Mouse (Mus musculus): ENCODE data around the gene Rubcn. TPM values are rescaled to one million over a fixed set of nuclear protein-coding genes. Genes with fewer than 3 reads are reported as not detected.

Rubcn gene
- polyA plus RNA-seq, 1 experiment from 2014 or later: 30.4 TPM

GRCm38 (mm10) chr16:32805151-32805550 lies 72.4 kb downstream of the Rubcn start:
- WGBS: 73% methylated on average over 7 of the region's 7 CpGs
- no peak overlapping the region for H3K9ac ChIP-seq (ENCODE audit: low read length)
- H3K4me3 ChIP-seq (ENCODE audit: control insufficient read depth in 1 of 2, insufficient read depth in 1 of 2, low read depth in 1 of 2, low read length in 2 of 2): no peak overlapping the region
- H3K4me2 ChIP-seq (ENCODE audit: low read length): no peak overlapping the region
- no peaks in the 10 kb centered on the region for H3K36me3 ChIP-seq (ENCODE audit: control insufficient read depth, insufficient read depth, low read length)
- H3K27ac ChIP-seq (replicated peaks in 1 of 2; ENCODE audit: control insufficient read depth in 1 of 2, insufficient read depth in 1 of 2, low read depth in 2 of 2, low read length in 2 of 2): no peak overlapping the region
- peaks cover 18 to 28% of the 10 kb centered on the region in 2 experiments for H3K4me1 ChIP-seq (ENCODE audit: control insufficient read depth in 2 of 2, insufficient read depth in 2 of 2, low read length in 2 of 2)
- H3K9me3 ChIP-seq (ENCODE audit: control insufficient read depth, low read length): no peaks in the 10 kb centered on the region
- no peak for ATAC-seq (ENCODE audit: insufficient number of reproducible peaks, insufficient read depth, low FRiP score, low read depth)
- no peaks in the 10 kb centered on the region for H3K27me3 ChIP-seq (ENCODE audit: control insufficient read depth, insufficient read depth, low read length)

DNA sequence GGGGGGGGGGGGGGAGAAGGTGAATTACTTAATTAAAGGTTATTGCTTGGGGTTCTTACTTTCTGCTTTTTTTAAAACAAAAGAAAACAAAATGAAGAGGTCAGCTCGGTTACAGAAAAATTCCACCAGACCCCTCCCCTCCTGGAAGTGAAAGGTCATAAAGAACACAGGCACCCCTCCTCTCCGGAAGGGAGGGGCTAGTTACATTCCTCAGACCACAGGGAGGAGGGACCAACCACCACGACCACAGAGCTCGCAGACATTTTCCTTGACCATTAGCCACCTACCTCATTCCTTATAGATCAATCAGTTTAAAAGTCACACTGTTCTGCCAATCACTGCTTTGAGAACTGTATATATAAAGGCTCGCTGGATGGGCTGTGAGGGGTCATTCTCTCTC lies 73.7 kb downstream of the Rubcn start:
- H3K9me3 ChIP-seq (ENCODE audit: control insufficient read depth, low read length): no peaks in the 10 kb centered on the region
- 44% methylated on average over 5 of the region's 5 CpGs for WGBS
- no peak overlapping the region for H3K4me3 ChIP-seq (ENCODE audit: control insufficient read depth in 1 of 2, insufficient read depth in 1 of 2, low read depth in 1 of 2, low read length in 2 of 2)
- no peak overlapping the region for H3K4me2 ChIP-seq (ENCODE audit: low read length)
- peaks cover 18 to 28% of the 10 kb centered on the region in 2 experiments for H3K4me1 ChIP-seq (ENCODE audit: control insufficient read depth in 2 of 2, insufficient read depth in 2 of 2, low read length in 2 of 2)
- no peak overlapping the region for H3K9ac ChIP-seq (ENCODE audit: low read length)
- ATAC-seq (ENCODE audit: insufficient number of reproducible peaks, insufficient read depth, low FRiP score, low read depth): no peak
- H3K36me3 ChIP-seq (ENCODE audit: control insufficient read depth, insufficient read depth, low read length): no peaks in the 10 kb centered on the region
- no peak overlapping the region for H3K27ac ChIP-seq (replicated peaks in 1 of 2; ENCODE audit: control insufficient read depth in 1 of 2, insufficient read depth in 1 of 2, low read depth in 2 of 2, low read length in 2 of 2)
- H3K27me3 ChIP-seq (ENCODE audit: control insufficient read depth, insufficient read depth, low read length): no peaks in the 10 kb centered on the region

DNA sequence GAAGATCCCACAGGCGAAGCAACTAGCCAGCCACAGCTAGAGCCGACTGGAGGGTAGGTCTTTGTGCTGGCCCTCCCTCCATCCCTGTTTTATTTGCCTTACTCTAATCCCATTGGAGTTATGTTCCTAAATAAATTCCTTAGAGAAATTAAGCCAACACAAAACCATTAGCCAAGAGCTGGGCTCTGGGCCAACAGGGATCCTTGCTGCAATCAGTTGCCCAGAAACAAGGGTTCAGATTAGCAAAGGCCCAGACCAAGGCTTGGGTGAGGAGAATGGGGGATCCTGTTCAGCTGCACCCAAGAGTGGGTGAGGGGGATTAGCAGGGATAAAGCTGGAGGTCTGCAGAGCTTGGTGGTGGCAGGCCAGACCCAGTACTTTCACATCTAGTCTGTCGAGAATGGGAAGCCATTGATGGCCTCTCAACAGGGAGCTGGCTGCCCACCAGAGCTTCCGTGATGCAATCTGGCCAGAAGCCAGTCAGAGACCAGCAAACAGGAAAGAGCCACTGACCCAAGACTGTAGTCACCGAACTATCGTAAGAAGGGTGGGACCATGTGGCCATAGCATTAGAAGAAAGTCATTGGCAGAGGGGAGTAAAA lies 74.2 kb downstream of the Rubcn start:
- Histone ChIP-seq H3K36me3 (ENCODE audit: control insufficient read depth, insufficient read depth, low read length) (no peaks in the 10 kb centered on the region), H3K9ac (ENCODE audit: low read length) (no peak overlapping the region), H3K4me1 (ENCODE audit: control insufficient read depth in 2 of 2, insufficient read depth in 2 of 2, low read length in 2 of 2) (peaks cover 23 to 33% of the 10 kb centered on the region in 2 experiments), H3K4me3 (ENCODE audit: control insufficient read depth in 1 of 2, insufficient read depth in 1 of 2, low read depth in 1 of 2, low read length in 2 of 2) (no peak overlapping the region), H3K4me2 (ENCODE audit: low read length) (no peak overlapping the region), H3K9me3 (ENCODE audit: control insufficient read depth, low read length) (no peaks in the 10 kb centered on the region), H3K27me3 (ENCODE audit: control insufficient read depth, insufficient read depth, low read length) (no peaks in the 10 kb centered on the region), H3K27ac (replicated peaks in 1 of 2; ENCODE audit: control insufficient read depth in 1 of 2, insufficient read depth in 1 of 2, low read depth in 2 of 2, low read length in 2 of 2) (peak overlapping the region; percentile 9 to 69; a peak in 3 of 4 replicates)
- 47% methylated on average over 6 of the region's 6 CpGs for WGBS
- ATAC-seq (ENCODE audit: insufficient number of reproducible peaks, insufficient read depth, low FRiP score, low read depth): peak; percentile 20; the same call in 1 of the 2 replicates

GRCm38 (mm10) chr16:32797426-32797689 lies 80.2 kb downstream of the Rubcn start, which contains the start of gene Muc20:
Muc20 (minus strand) TSS chr16:32797435.
- 76% methylated on average over 3 of the region's 3 CpGs for WGBS
- H3K4me1 ChIP-seq (ENCODE audit: control insufficient read depth in 2 of 2, insufficient read depth in 2 of 2, low read length in 2 of 2): peaks cover 17% of the 10 kb centered on the region in 2 experiments; a peak in 3 of 4 replicates
- no peaks in the 10 kb centered on the region for H3K36me3 ChIP-seq (ENCODE audit: control insufficient read depth, insufficient read depth, low read length)
- no peaks in the 10 kb centered on the region for H3K27me3 ChIP-seq (ENCODE audit: control insufficient read depth, insufficient read depth, low read length)
- H3K27ac ChIP-seq (replicated peaks in 1 of 2; ENCODE audit: control insufficient read depth in 1 of 2, insufficient read depth in 1 of 2, low read depth in 2 of 2, low read length in 2 of 2): no peak within 1 kb of the TSS
- H3K4me3 ChIP-seq (ENCODE audit: control insufficient read depth in 1 of 2, insufficient read depth in 1 of 2, low read depth in 1 of 2, low read length in 2 of 2): no peak within 1 kb of the TSS
- ATAC-seq (ENCODE audit: insufficient number of reproducible peaks, insufficient read depth, low FRiP score, low read depth): no peak
- no peak within 1 kb of the TSS for H3K9ac ChIP-seq (ENCODE audit: low read length)
- H3K9me3 ChIP-seq (ENCODE audit: control insufficient read depth, low read length): no peaks in the 10 kb centered on the region
- H3K4me2 ChIP-seq (ENCODE audit: low read length): no peak within 1 kb of the TSS

GRCm38 (mm10) chr16:32796676-32797425 lies 80.7 kb downstream of the Rubcn start:
- Histone ChIP-seq H3K9ac (ENCODE audit: low read length) (no peak overlapping the region), H3K36me3 (ENCODE audit: control insufficient read depth, insufficient read depth, low read length) (no peaks in the 10 kb centered on the region)

GRCm38 (mm10) chr16:32795177-32795576 lies 82.4 kb downstream of the Rubcn start:
- 84% methylated on average over 1 of the region's 1 CpGs for WGBS
- H3K9ac ChIP-seq (ENCODE audit: low read length): no peak overlapping the region
- H3K36me3 ChIP-seq (ENCODE audit: control insufficient read depth, insufficient read depth, low read length): no peaks in the 10 kb centered on the region
- H3K4me1 ChIP-seq (ENCODE audit: control insufficient read depth in 2 of 2, insufficient read depth in 2 of 2, low read length in 2 of 2): peaks cover 12 to 15% of the 10 kb centered on the region in 2 experiments; a peak in 2 of 4 replicates
- no peaks in the 10 kb centered on the region for H3K27me3 ChIP-seq (ENCODE audit: control insufficient read depth, insufficient read depth, low read length)
- no peaks in the 10 kb centered on the region for H3K9me3 ChIP-seq (ENCODE audit: control insufficient read depth, low read length)
- no peak overlapping the region for H3K27ac ChIP-seq (replicated peaks in 1 of 2; ENCODE audit: control insufficient read depth in 1 of 2, insufficient read depth in 1 of 2, low read depth in 2 of 2, low read length in 2 of 2)
- H3K4me2 ChIP-seq (ENCODE audit: low read length): no peak overlapping the region
- ATAC-seq (ENCODE audit: insufficient number of reproducible peaks, insufficient read depth, low FRiP score, low read depth): no peak
- no peak overlapping the region for H3K4me3 ChIP-seq (ENCODE audit: control insufficient read depth in 1 of 2, insufficient read depth in 1 of 2, low read depth in 1 of 2, low read length in 2 of 2)

More at GRCm38 (mm10) chr16:32796676-32797425, 80.7 kb downstream of the Rubcn start:
- H3K27ac ChIP-seq (replicated peaks in 1 of 2; ENCODE audit: control insufficient read depth in 1 of 2, insufficient read depth in 1 of 2, low read depth in 2 of 2, low read length in 2 of 2): no peak overlapping the region
- no peak for ATAC-seq (ENCODE audit: insufficient number of reproducible peaks, insufficient read depth, low FRiP score, low read depth)
- H3K27me3 ChIP-seq (ENCODE audit: control insufficient read depth, insufficient read depth, low read length): no peaks in the 10 kb centered on the region
- WGBS: 76% methylated on average over 14 of the region's 14 CpGs
- H3K4me1 ChIP-seq (ENCODE audit: control insufficient read depth in 2 of 2, insufficient read depth in 2 of 2, low read length in 2 of 2): peaks cover 15 to 16% of the 10 kb centered on the region in 2 experiments; a peak in 3 of 4 replicates
- no peaks in the 10 kb centered on the region for H3K9me3 ChIP-seq (ENCODE audit: control insufficient read depth, low read length)
- H3K4me2 ChIP-seq (ENCODE audit: low read length): no peak overlapping the region
- H3K4me3 ChIP-seq (ENCODE audit: control insufficient read depth in 1 of 2, insufficient read depth in 1 of 2, low read depth in 1 of 2, low read length in 2 of 2): no peak overlapping the region

DNA sequence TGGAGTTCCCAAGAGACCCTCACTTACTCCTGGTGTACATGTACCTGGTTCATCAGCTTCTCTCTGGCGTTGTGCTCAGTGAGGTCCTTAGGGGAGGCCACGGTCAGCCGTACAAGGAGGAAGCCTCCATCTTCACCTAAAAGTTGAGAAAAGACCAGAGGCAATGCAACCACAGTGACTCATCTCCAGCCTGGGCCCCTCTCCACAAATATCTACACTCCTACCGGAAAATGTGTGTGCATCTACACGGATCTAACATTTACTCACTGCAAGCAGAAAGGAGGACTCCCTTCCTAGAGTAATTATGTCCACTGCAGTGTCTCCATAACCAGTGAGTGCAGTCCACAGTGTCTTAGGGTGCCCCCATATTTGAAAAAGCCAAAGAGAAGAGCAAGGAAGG lies 87.5 kb downstream of the Rubcn start:
- Histone ChIP-seq H3K36me3 (ENCODE audit: control insufficient read depth, insufficient read depth, low read length) (no peaks in the 10 kb centered on the region), H3K4me3 (ENCODE audit: control insufficient read depth in 1 of 2, insufficient read depth in 1 of 2, low read depth in 1 of 2, low read length in 2 of 2) (no peak overlapping the region), H3K27ac (replicated peaks in 1 of 2; ENCODE audit: control insufficient read depth in 1 of 2, insufficient read depth in 1 of 2, low read depth in 2 of 2, low read length in 2 of 2) (no peak overlapping the region), H3K27me3 (ENCODE audit: control insufficient read depth, insufficient read depth, low read length) (no peaks in the 10 kb centered on the region), H3K9me3 (ENCODE audit: control insufficient read depth, low read length) (no peaks in the 10 kb centered on the region), H3K4me2 (ENCODE audit: low read length) (no peak overlapping the region), H3K9ac (ENCODE audit: low read length) (no peak overlapping the region), H3K4me1 (ENCODE audit: control insufficient read depth in 2 of 2, insufficient read depth in 2 of 2, low read length in 2 of 2) (peaks cover 6 to 9% of the 10 kb centered on the region in 2 experiments; a peak in 2 of 4 replicates)
- ATAC-seq (ENCODE audit: insufficient number of reproducible peaks, insufficient read depth, low FRiP score, low read depth): no peak
- WGBS: 84% methylated on average over 5 of the region's 5 CpGs
